Mouse (Mus musculus) frontal cortex, postnatal 25 days (tissue): ENCODE results near the gene Cops4.

Source experiments
- DNase-seq, 2 experiments: peaks; one replicate each; pipeline ENCODE4 v3.0.0; 2022; ENCODE audit warnings: low spot score in 2 of 2

Cops4 gene

GRCm38 (mm10) chr5:100578863-100579411, 60.8 kb downstream of the Cops4 start:
- no peak for DNase-seq

GRCm38 (mm10) chr5:100581622-100582434, 63.7 kb downstream of the Cops4 start:
- DNase-seq, result no peak

GRCm38 (mm10) chr5:100582435-100582826, 64.3 kb downstream of the Cops4 start:
- no peak for DNase-seq

- DNase-seq, result no peak
Measured at GRCm38 (mm10) chr5:100583066-100583465, 65.0 kb downstream of the Cops4 start.

- DNase-seq, result no peak
Measured at GRCm38 (mm10) chr5:100585206-100585644, 67.1 kb downstream of the Cops4 start.

GRCm38 (mm10) chr5:100585657-100586056, 67.5 kb downstream of the Cops4 start:
- no peak for DNase-seq

GRCm38 (mm10) chr5:100587136-100587535, 69.0 kb downstream of the Cops4 start:
- no peak for DNase-seq

- no peak for DNase-seq
Measured at GRCm38 (mm10) chr5:100587626-100588025, 69.5 kb downstream of the Cops4 start.

GRCm38 (mm10) chr5:100590505-100590904, 72.4 kb downstream of the Cops4 start:
- DNase-seq, result no peak

GRCm38 (mm10) chr5:100594803-100595467, 76.8 kb downstream of the Cops4 start:
- no peak for DNase-seq

GRCm38 (mm10) chr5:100595999-100596398, 77.9 kb downstream of the Cops4 start:
- no peak for DNase-seq
